Mouse (Mus musculus) left cerebral cortex, adult 2 months (tissue): ENCODE data around the gene Fsip1. TPM values are rescaled to one million over a fixed set of nuclear protein-coding genes. Genes with fewer than 3 reads are reported as not detected.

ENCODE experiments used
- DNase-seq, 2 experiments: peaks; one replicate each; pipeline ENCODE4 v3.0.0; 2021 to 2022; ENCODE audit warnings: low spot score in 2 of 2, mixed read lengths in 1 of 2; ENCODE audit errors: extremely low spot score in 1 of 2
- H3K27ac ChIP-seq: fragments of 200-600 bp; 2 replicates; pipeline ENCODE4 v1.8.1; 2022
- H3K4me3 ChIP-seq: fragments of 200-600 bp; 2 replicates; pipeline ENCODE4 v1.8.1; 2022
- CTCF ChIP-seq: fragments of 200-600 bp; IDR thresholded peaks from 2 replicates; pipeline ENCODE4 v1.8.1; 2022; ENCODE audit warnings: antibody characterized with exemption, mild to moderate bottlenecking, moderate library complexity
- intact Hi-C: fragments of 180-260 bp; cut with DNase I; formaldehyde crosslinking; loops from one replicate; pipeline ENCODE4 v1.15.1; 2025
- total RNA-seq, 2 experiments: library from RNA; stranded (reverse); gene quantifications; 2 replicates each; pipeline ENCODE4 v1.2.3; 2021

Fsip1 gene
- total RNA-seq, 2 experiments from 2014 or later: 0.45 to 0.58 TPM

DNA sequence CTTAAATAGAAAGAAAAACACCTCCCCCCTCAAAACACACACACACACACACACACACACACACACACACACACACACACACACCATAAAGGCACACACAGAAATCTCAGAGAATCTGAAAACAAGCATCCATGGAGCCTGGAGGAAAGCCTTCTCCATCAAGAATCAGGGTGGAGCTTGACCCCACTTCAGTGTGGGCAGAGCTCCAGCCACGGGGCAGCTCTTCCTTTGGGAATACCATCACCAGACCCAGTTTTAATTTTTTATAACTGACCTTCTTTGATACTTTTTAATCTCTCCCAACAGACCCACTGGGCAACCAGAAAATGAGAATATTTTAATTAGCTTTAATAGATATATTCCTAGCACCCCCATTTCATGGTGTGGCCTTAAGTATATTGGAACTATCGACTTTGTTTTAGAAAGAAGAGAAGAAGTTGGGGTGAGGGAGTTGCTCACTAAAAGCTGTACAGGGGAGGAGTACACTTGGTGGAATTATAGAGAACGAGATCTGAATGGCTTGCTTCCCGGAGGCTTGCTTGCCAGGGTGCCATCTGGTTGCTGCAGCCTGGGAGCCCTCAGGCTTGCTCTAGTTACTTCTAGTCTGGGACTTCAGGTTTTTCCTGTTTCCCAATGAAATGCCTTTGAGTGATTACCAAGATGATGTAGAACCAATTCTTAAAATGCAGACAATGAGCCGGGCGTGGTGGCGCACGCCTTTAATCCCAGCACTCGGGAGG is 31.7 kb upstream of the Fsip1 start:
- no peak overlapping the region for H3K27ac ChIP-seq
- DNase-seq: no peak

DNA sequence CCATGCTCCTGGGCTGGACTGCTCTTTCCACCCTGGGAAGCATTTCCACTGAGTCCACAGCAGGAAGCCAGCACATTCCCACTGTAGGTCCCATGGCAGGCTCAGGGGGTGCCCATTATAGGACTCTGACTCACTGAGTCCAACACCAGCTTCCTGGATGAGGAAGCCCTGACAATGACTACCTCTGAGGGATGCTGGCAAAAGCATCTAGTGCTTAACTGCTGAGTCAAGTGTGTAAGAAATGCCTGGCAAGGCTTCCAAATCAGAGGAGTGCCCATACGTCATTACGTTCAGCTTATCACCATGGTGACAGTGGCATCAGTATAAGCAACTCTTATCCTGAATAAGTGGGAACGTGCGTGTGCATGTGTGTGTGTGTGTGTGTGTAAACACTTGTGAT is 30.9 kb upstream of the Fsip1 start:
- intact Hi-C loops: no loop called here
- TF ChIP-seq CTCF: no peak
- Histone ChIP-seq H3K4me3 (no peak overlapping the region), H3K27ac (no peak overlapping the region)
- no peak for DNase-seq

More for the DNA sequence above, 31.7 kb upstream of the Fsip1 start:
- intact Hi-C loops: no loop called here
- no peak overlapping the region for H3K4me3 ChIP-seq
- no peak for TF ChIP-seq CTCF

DNA sequence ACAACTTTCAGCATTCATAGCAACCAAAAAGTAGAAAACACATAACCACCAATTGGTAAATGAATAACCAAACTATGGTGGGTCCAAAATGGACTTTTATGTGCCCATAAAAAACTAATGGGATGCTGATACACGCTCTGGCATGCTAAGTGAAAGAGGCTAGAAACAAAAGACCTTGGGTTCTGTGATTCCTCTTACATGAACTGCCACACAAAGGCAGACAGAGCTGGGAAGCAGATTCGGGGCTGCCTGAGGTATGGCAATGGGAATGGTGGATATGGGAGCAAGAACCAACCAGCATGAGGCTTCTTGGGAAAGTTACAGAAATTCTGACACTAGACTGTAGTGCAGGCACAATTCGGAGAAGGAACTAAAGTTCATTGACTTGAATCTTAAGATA is 25.7 kb upstream of the Fsip1 start:
- Histone ChIP-seq H3K4me3 (no peak overlapping the region), H3K27ac (no peak overlapping the region)
- intact Hi-C loops: no loop called here
- no peak for TF ChIP-seq CTCF
- DNase-seq: no peak

DNA sequence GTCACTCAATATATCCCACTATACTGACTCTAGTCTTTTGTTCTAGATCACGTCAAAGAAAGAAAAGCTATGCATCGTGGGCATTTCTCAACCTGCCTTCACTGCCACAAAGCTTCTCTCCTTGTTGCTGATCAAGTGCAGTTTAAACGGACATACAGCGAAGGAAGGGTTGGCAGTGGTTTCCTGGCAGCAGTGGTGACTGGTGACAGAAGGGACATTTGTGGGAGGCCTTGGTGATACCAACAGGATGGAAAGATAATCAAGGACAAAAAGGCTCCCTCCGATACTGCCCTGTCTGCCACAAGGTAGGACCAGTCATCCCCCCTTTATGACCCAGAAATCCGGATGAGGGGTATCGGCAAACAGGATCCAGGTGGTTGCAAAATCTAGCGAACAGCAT is 21.5 kb upstream of the Fsip1 start:
- Histone ChIP-seq H3K4me3 (no peak overlapping the region), H3K27ac (no peak overlapping the region)
- DNase-seq: no peak
- intact Hi-C loops: no loop called here
- no peak for TF ChIP-seq CTCF

DNA sequence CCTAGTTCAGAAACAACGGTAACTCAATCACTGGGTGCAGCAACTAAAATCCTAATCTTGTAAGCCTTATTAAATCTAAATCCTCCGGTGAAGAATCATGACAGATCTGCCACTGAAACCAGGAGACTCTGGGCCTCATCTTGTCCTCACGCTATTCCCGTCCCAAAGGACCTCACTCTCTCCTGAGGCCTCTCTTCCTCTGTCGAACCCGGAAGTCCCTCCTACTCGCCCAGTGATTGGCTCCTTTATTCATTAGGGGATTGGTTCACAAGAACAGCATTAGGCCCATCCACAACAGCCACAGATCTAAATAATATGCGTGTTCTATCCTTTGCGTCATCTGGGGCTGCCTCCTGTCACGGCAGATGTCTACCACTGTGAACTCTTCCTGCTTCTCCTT is 14.8 kb upstream of the Fsip1 start:
- TF ChIP-seq CTCF: no peak
- Histone ChIP-seq H3K27ac (no peak overlapping the region), H3K4me3 (no peak overlapping the region)
- intact Hi-C loops: no loop called here
- no peak for DNase-seq

DNA sequence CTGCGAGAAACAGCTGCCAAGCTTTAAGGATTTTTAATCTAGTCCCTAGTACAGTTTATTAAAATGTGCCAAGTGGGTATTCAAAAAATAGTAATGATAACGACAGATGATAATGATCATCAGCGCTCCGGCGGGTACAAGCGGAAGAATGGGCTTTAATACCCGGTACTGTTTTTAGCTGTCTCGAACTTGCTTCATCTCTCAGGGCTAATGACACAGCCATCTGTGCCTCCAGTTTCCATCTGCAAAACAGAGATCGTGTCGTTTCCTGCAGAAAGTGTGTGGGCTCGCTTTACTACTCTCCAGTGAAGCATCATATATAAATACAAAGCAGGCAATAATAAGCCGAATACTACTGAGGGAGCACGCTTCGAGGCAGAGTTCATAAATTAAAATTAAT is 13.4 kb upstream of the Fsip1 start:
- DNase-seq: peak in 1 of 2 experiments; percentile 28
- no peak for TF ChIP-seq CTCF
- Histone ChIP-seq H3K27ac (no peak overlapping the region), H3K4me3 (no peak overlapping the region)
- intact Hi-C loops: no loop called here

DNA sequence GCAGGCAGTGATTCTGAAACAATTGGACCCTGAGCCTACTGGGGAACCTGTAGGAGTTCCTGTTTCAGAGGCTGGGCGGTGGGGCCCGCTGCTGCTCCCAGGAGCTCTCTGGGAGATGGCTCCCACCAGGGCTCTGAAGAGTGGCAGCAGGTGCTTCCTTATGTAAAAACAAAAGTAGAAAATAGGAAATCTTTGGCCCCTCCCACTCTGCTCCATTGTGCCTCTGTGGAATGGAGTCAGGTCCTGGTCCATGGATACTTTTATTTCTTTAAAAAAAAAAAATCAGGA is 7.1 kb upstream of the Fsip1 start:
- Histone ChIP-seq H3K4me3 (no peak overlapping the region), H3K27ac (no peak overlapping the region)
- intact Hi-C loops: loop anchor here (1.0 to 5.0 kb wide), 8 partner anchors 71 to 618 kb away; partner anchors contain the start of gene Bub1b
- TF ChIP-seq CTCF: no peak
- DNase-seq: no peak

DNA sequence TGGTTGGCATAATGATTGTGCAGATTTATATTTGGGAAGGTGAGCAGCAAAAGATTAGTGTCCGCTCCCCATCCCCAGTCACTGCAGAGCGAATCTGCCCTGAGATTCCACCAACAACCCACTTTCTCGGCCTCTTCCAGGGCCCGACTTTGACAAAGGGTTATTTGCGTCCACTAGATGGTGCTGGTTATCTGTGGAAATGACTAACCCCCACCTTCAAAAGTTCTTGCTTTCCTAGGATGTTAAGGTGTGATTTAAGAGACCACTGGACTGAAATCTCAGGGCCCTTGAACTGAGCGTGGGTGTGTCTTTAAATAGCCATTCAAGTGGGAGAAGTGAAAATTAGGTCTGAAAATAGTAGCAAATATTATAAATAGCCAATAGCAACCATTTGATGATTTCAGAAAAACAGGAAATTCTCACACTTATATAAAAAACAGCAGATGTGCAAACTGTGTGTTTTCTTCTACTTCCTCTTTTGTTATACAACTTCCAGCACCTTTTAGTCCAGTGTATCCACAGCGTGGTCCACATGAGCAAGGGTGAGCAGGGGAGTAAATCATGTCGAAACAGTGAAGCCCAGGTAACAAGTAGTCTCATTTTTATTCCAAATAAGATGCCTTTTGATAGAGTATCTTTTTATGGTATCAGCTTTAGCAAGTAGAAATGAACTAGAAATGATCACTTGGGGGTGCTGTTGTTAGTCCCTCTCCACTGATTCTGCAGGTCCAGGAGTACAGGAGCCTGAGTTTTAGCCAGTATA is 6.6 kb upstream of the Fsip1 start:
- TF ChIP-seq CTCF: peak; percentile 78
- H3K27ac ChIP-seq: no peak overlapping the region

DNA sequence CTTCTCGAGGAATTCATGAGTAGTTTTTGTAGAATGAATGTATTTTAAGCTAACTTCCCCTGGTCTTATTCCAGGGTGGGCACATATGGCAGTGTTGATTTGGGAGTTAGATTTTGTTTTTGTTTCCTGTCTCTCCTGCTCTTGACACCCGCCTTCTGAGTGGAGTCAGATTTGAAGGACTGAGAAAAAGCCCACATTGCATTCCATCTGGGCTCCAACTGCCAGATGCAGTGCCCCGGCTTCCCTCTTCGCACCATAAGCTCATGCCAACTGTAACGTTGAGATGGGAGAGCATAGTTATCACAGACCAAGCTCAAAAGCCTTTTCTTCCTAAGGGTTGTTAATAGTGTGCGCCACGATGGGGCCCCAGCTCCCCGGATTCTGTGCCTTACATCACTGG is 5.9 kb upstream of the Fsip1 start:
- no peak overlapping the region for H3K4me3 ChIP-seq
- no peak overlapping the region for H3K27ac ChIP-seq
- DNase-seq: peak; percentile 28 to 44
- intact Hi-C loops: loop anchor here (1.0 to 5.0 kb wide), 8 partner anchors 73 to 620 kb away; partner anchors contain the start of gene Bub1b
- no peak for TF ChIP-seq CTCF

More for the DNA sequence above, 6.6 kb upstream of the Fsip1 start:
- peak; percentile 55 to 65 for DNase-seq
- H3K4me3 ChIP-seq: no peak overlapping the region
- intact Hi-C loops: loop anchor here (1.0 to 5.0 kb wide), 8 partner anchors 72 to 619 kb away; partner anchors contain the start of gene Bub1b

DNA sequence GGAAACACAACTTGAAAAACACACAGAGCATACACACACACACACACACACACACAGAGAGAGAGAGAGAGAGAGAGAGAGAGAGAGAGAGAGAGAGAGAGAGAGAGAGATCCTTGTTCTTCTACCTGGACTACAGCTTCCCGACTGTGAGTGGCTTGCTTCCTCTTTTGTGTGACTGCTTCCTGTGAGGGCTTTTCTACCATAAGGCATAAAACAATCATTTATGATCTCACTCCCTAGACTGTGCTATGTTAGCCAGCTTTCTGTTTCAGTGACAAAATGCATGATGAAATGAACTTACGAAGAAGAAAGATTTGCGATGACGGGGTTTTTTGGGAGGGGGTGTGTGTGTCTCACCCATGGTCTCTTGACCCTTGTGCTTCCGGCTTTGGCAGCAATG is 3.0 kb upstream of the Fsip1 start:
- intact Hi-C loops: loop anchor here (5.0 kb wide), 4 partner anchors 188 to 623 kb away; partner anchors contain the start of gene Bub1b
- no peak for DNase-seq
- no peak overlapping the region for H3K27ac ChIP-seq
- H3K4me3 ChIP-seq: no peak overlapping the region
- TF ChIP-seq CTCF: no peak

DNA sequence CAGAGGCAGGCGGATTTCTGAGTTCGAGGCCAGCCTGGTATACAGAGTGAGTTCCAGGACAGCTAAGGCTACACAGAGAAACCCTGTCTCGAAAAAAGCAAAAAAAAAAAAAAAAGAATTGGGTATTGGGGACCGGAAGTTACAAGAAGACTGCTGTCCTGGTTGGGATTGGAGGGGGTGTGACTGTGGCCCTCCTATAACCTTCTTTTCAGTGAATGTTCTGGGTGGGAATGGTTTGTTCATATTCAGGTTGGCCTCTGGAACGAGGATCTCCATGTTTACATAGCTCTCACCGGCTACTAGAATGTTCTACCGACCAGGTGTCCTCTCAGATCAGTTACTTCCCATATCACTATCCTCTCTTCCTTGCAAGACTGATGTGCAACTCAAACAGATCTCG is 328 bp upstream of the Fsip1 start:
- no peak for DNase-seq
- Histone ChIP-seq H3K27ac (no peak overlapping the region), H3K4me3 (peak overlapping the region; percentile 45; the same call in 1 of the 2 replicates)
- no peak for TF ChIP-seq CTCF
- intact Hi-C loops: no loop called here

DNA sequence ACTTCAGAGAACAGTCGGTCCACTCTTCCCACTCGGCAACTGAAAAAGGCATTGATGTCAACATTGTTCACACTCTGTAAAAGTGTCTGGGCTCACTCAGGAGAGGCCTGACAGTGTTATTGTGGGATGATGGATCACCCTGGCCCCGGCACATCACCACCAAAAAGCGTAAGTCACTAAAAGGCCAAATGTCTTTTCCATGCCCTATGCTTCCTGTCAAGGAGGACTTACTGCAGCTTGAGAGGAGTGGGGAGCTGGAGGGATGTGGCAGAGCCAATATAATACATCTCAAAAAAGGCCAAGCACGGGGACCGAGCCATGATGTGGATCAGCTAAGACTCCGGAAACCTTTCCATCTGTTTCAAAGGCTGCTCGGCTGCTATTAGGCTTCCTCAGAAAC is 2.2 kb downstream of the Fsip1 start:
- intact Hi-C loops: no loop called here
- no peak for TF ChIP-seq CTCF
- no peak overlapping the region for H3K4me3 ChIP-seq
- DNase-seq: no peak
- no peak overlapping the region for H3K27ac ChIP-seq
